Mouse (Mus musculus) embryo, embryonic 10 days (tissue): ENCODE data around the gene Avpr1b.
"Not testable (repeated sequence)": the region's sequence is repeated elsewhere in the genome, so short reads cannot be mapped to it uniquely, and the experiment has no call there.

Source experiments
- DNase-seq: peaks from one replicate; pipeline ENCODE4 v3.0.0-alpha.2; 2015; ENCODE audit warnings: low spot score

The Avpr1b gene

DNA sequence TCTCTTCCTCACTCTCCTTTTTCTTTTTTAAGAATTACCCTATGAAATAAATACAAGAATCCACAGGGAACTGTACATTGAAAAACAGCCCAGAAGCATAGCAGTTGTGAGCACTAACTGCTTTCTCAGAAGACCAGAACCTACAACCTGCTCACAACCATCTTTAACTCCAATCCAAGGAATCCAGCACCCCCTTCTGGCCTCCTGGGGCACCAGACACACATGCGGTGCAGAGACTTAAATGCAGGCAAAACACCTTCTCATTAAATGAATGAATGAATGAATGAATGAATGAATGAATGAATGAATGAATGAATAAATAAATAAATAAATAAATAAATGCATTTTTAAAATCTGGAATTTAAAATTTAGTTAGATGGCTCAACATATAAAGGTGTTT, 19.5 kb downstream of the Avpr1b start:
- no peak for DNase-seq

- DNase-seq = no peak
Observed at GRCm38 (mm10) chr1:131619348-131619747, 20.3 kb downstream of the Avpr1b start.

DNA sequence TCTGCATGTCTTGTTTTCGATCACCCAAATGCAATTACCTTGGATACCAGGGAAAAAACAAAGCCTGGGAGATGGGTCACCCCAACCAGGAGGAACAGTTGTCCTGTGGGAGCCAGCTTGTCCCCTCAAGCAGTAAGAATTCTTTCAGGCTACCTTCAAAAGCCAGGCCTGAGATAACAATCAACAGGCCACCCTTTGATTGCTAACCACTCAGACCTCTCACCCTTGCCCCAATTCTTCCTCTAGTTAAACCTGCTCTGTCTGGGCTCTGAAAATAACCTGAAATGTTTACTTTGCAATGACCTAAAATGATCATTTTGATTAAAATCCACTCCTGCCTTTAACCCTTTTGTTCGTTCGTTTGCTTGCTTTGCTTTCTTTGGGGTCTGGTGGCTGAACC, 24.6 kb downstream of the Avpr1b start:
- no peak for DNase-seq

GRCm38 (mm10) chr1:131624175-131624835, 25.3 kb downstream of the Avpr1b start:
- DNase-seq = no peak

GRCm38 (mm10) chr1:131626200-131626599, 27.2 kb downstream of the Avpr1b start:
- no peak for DNase-seq

GRCm38 (mm10) chr1:131632216-131632615, 33.2 kb downstream of the Avpr1b start:
- not testable (repeated sequence) for DNase-seq

GRCm38 (mm10) chr1:131634495-131634894, 35.5 kb downstream of the Avpr1b start:
- DNase-seq = no peak

DNA sequence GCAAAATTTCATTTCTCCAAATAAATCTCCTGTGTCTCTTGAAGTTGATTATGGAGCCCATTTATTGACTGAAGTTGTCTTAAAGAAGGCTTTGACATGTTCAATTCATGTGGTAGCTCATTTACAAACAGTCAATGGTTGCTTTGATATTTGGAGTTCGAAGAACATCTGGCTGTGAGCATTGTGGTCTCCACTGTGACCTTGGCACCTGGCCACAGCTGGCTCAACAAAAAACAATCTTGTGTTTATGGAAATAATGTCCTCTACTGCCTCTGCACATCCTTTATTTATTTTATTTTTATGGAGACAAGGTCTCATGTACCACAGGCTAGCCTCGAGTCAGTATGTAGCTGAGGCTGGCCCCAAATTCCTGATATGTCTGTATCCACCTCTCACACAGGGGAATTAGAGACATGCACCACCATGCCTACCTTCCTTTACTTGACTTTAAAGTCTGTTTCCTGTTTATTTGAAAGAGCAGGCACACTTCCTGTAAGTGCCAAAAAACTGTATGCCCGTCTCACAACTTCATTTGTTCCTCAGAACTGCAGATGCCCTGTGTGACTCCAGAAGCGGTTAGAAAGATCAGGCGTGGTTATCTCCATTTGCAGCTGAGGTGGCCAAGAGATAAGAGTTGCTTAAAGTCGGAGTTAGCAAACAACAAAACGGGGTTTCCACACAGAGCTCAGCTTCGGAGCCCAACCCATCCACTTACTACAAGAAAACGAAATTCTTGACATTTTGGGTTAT, 38.9 kb downstream of the Avpr1b start, which contains the start of gene Ctse:
Gene Ctse, plus strand, starts transcription at position 516 of the 750 bp plus-strand sequence.
- no peak for DNase-seq

DNA sequence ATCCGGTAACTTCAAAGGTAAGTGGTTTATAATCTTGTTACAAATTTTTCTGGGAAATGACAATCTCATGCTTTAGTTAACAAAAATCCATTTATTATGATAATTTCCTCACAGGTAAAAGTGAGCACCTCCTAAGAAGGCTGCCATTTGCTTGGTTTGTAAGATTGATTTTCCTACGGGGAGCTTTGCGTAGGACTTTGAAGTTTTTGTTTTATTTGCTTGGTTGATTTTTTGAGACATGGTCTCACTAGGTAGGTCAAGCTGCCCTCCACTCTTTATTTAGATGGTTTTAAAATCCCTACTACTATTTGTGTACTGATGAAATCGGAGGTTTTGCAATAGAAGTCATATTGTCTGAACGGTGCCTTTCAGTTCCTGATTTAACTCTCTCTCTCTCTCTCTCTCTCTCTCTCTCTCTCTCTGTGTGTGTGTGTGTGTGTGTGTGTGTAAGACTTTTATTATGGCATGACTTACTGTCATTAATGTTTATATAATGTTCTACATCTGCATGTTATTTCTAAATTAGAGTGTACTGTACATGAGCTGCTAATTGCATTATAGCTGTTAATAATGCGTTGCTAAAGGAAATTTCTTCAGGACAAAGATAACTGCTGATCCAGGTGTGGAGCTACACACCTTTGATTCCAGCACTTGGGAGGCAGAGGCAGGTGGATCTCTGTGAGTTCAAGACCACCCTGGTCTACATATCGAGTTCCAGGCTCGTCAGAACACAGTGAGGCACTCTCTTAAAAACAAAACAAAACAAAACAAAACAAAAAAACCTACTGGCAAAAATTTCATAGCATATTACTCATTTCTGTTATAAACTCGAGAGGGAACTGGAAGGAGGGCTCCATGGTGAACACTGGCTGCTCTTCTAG, 39.7 kb downstream of the Avpr1b start:
- no peak for DNase-seq

- no peak for DNase-seq
Observed at GRCm38 (mm10) chr1:131640062-131640461, 41.0 kb downstream of the Avpr1b start.

DNA sequence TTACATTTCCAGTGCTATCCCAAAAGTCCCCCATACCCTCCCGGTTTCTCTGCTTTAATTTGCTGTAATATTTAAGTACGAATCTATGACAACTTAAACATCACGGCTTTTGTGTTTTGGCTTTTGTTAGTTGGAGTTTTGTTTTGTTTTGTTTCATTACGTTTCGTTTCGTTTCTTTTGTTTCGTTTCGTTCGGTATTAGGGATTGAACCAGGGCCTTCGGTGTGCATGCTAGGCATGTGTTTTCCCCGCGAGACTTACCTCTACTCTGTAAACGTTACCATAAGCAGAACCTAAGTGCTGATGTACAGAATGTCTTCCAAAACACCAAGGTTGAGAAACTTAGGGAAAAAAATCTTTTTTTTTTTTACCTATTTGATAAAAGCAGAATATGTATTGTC, 42.5 kb downstream of the Avpr1b start:
- DNase-seq = no peak

GRCm38 (mm10) chr1:131642251-131642650, 43.2 kb downstream of the Avpr1b start:
- no peak for DNase-seq

- DNase-seq = no peak
Observed at GRCm38 (mm10) chr1:131652670-131653443, 53.8 kb downstream of the Avpr1b start.

DNA sequence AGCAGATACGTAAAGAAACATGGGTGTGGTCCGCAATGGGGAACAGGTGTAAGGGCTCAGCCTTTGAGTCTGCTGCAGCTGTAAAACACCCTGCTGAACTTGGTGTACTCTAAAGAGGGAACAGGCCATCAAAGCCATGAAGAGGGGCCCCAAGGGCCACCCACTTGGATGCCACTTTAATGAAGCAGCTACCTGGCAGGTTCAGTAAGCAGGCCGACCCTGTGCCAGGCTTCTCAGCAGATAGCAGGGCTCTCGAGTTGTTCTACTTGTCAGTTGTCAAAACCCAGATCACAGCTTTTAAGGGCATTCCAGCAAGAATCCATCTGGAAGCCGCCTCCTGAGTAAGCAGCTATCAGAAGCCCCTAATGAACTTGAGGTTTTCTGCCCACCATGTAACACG, 56.6 kb downstream of the Avpr1b start:
- DNase-seq = no peak

DNA sequence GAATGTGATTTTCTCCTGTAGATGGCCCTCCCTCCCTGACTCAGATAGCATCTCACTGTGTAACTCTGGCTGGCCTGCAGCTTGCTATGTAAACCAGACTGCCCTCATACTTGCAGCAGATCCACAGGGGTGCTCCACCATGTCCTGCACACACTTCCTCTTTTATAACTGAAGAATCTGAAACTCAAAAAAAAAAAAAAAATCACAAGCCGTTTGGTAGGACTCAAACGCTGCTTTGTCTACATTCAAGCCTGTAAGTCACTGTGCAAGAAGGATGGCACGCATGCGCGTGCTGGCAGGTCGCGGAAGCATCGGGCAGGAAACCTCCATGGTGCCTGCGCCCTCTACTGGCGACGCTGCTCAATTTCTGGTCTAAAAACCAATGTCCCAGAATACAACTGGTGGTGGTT, 58.9 kb downstream of the Avpr1b start:
- DNase-seq = peak; percentile 97

DNA sequence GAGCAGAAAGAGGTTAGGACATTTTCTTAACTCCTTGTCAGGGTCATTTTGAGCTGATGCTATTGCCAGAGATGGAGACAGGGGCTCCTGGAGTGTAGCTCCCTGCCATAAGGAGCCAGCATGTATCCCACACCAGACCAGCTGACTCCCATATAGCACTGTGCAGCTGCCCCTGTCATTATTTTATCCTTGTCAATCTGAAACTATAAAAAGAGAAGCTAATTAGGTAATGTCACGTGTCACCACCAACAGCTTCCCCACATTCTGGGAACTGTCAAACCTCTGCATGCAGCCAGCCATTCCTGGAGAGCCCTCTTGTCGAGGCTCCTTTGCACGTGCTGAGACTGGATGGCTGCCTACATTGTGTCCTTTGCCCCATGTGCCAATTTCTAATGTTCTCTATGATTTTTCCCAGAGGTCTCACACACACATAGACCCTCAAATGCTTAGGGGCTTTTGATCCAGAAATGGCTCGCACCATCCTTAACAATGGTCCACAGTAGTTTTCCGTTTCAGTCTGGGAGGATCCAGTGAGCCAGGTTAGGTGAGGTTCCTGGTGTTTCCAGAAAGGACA, 60.6 kb downstream of the Avpr1b start:
- DNase-seq = no peak

- DNase-seq = no peak
Observed at GRCm38 (mm10) chr1:131660266-131660665, 61.2 kb downstream of the Avpr1b start.

- no peak for DNase-seq
Observed at GRCm38 (mm10) chr1:131660716-131661472, 61.9 kb downstream of the Avpr1b start.
